Mouse (Mus musculus) intestine, postnatal 0 days (tissue): Measurements from ENCODE around the gene Nudc. TPM values are rescaled to one million over a fixed set of nuclear protein-coding genes. Genes with fewer than 3 reads are reported as not detected.

ENCODE experiments used
- ATAC-seq: fragments of 200-750 bp; cut with Nextera tagmentation; 2 replicates; pipeline ENCODE4 v1.8.0; 2017; ENCODE audit warnings: mild to moderate bottlenecking, moderate TSS enrichment, moderate library complexity
- H3K27ac ChIP-seq: fragments of 300-500 bp; sonication (generic); 2 replicates; pipeline ENCODE4 v1.5.1; 2014; ENCODE audit warnings: mild to moderate bottlenecking, low read depth, low read length, moderate library complexity
- H3K27me3 ChIP-seq: fragments of 300-500 bp; sonication (generic); replicated peaks from 2 replicates; pipeline ENCODE4 v1.6.1; 2014; ENCODE audit warnings: low read length, mixed read lengths; ENCODE audit not compliant: control insufficient read depth, insufficient read depth
- H3K36me3 ChIP-seq: fragments of 300-500 bp; sonication (generic); 2 replicates; pipeline ENCODE4 v1.6.1; 2014; ENCODE audit warnings: mild to moderate bottlenecking, moderate library complexity; ENCODE audit not compliant: control insufficient read depth, insufficient read depth
- H3K4me1 ChIP-seq: fragments of 300-500 bp; sonication (generic); replicated peaks from 2 replicates; pipeline ENCODE4 v1.6.1; 2014; ENCODE audit warnings: antibody characterized with exemption, low read length, mixed read lengths; ENCODE audit not compliant: control insufficient read depth, insufficient read depth
- H3K4me2 ChIP-seq: fragments of 300-500 bp; sonication (generic); replicated peaks from 2 replicates; pipeline ENCODE4 v1.6.1; 2014; ENCODE audit warnings: low read depth, mild to moderate bottlenecking, moderate library complexity
- H3K4me3 ChIP-seq: fragments of 300-500 bp; sonication (generic); 2 replicates; pipeline ENCODE4 v1.5.1; 2014; ENCODE audit warnings: low read depth, low read length
- H3K9ac ChIP-seq: fragments of 300-500 bp; sonication (generic); 2 replicates; pipeline ENCODE4 v1.6.1; 2014; ENCODE audit warnings: mild to moderate bottlenecking, low read depth, low read length
- H3K9me3 ChIP-seq: fragments of 300-500 bp; sonication (generic); 2 replicates; pipeline ENCODE4 v1.6.1; 2016; ENCODE audit warnings: mixed run types; ENCODE audit not compliant: control insufficient read depth
- CTCF ChIP-seq: sonication (generic); IDR thresholded peaks from 2 replicates; pipeline ENCODE4 v1.5.1; 2016; ENCODE audit warnings: low read depth, mild to moderate bottlenecking, control low read depth, antibody characterized with exemption, moderate library complexity
- WGBS: fragments of 180-500 bp; shearing (Covaris S2); extraction: QIAGEN DNeasy Blood & Tissue Kit; methylation state at CpG from one replicate; pipeline ENCODE4 v1.1.7; 2014; 5-methylcytosine and 5-hydroxymethylcytosine counted together
- polyA plus RNA-seq: library from polyadenylated mRNA; unstranded; fragments of >200 nt; fragmentation: Nextera tagmentation; extraction: Ambion mirVana; gene quantifications from 2 replicates; pipeline ENCODE4 v1.2.1, GENCODE M21; 2015

The Nudc gene
- polyA plus RNA-seq, 1 experiment from 2014 or later: 125 TPM

- no peak overlapping the region for H3K9ac ChIP-seq
- no peaks in the 10 kb centered on the region for H3K4me1 ChIP-seq
- no peak overlapping the region for H3K4me3 ChIP-seq
- TF ChIP-seq CTCF: no peak
- no peak for ATAC-seq
- H3K27ac ChIP-seq: no peak overlapping the region
- H3K27me3 ChIP-seq: peaks cover 27% of the 10 kb centered on the region
- no peak overlapping the region for H3K4me2 ChIP-seq
- 61% methylated on average over 9 of the region's 9 CpGs for WGBS
- H3K9me3 ChIP-seq: no peaks in the 10 kb centered on the region
- H3K36me3 ChIP-seq: no peaks in the 10 kb centered on the region
Measured at GRCm38 (mm10) chr4:133504755-133505485, 40.9 kb downstream of the Nudc start.

- TF ChIP-seq CTCF: no peak
- no peak overlapping the region for H3K4me2 ChIP-seq
- peaks cover 34% of the 10 kb centered on the region for H3K27me3 ChIP-seq
- no peak for ATAC-seq
- no peak overlapping the region for H3K4me3 ChIP-seq
- H3K4me1 ChIP-seq: no peaks in the 10 kb centered on the region
- no peaks in the 10 kb centered on the region for H3K36me3 ChIP-seq
- no peaks in the 10 kb centered on the region for H3K9me3 ChIP-seq
- no peak overlapping the region for H3K27ac ChIP-seq
- H3K9ac ChIP-seq: no peak overlapping the region
- 46% methylated on average over 5 of the region's 5 CpGs for WGBS
Measured at GRCm38 (mm10) chr4:133504300-133504699, 41.5 kb downstream of the Nudc start.

- Histone ChIP-seq H3K4me2 (no peak overlapping the region), H3K36me3 (no peaks in the 10 kb centered on the region), H3K9ac (no peak overlapping the region), H3K27ac (no peak overlapping the region), H3K4me1 (no peaks in the 10 kb centered on the region), H3K4me3 (no peak overlapping the region), H3K27me3 (peaks cover 61% of the 10 kb centered on the region), H3K9me3 (no peaks in the 10 kb centered on the region)
- TF ChIP-seq CTCF: no peak
- ATAC-seq: no peak
- WGBS: 52% methylated on average over 7 of the region's 7 CpGs
Measured at GRCm38 (mm10) chr4:133501514-133501913, 44.3 kb downstream of the Nudc start.

- H3K36me3 ChIP-seq: no peaks in the 10 kb centered on the region
- peak within 1 kb of the TSS; percentile 93 for H3K4me2 ChIP-seq
- H3K27me3 ChIP-seq: peaks cover 69% of the 10 kb centered on the region
- H3K9me3 ChIP-seq: no peaks in the 10 kb centered on the region
- H3K9ac ChIP-seq: peak within 1 kb of the TSS; percentile 27
- no peak within 1 kb of the TSS for H3K27ac ChIP-seq
- H3K4me1 ChIP-seq: 0 out of 2 replicates have a peak, but pooled peaks cover 3% of the 10 kb centered on the region
- WGBS: under 1% methylated on average over 42 of the region's 53 CpGs
- peak; percentile 50; the same call in 1 of the 2 replicates for ATAC-seq
- peak within 1 kb of the TSS; percentile 56 for H3K4me3 ChIP-seq
- no peak for TF ChIP-seq CTCF
Measured at GRCm38 (mm10) chr4:133498160-133498724, 47.6 kb downstream of the Nudc start, which contains the start of gene Trnp1. Gene Trnp1 (minus strand): TSS chr4:133498550.

- 0 out of 2 replicates have a peak, but pooled peaks cover 3% of the 10 kb centered on the region for H3K4me1 ChIP-seq
- peak overlapping the region; percentile 27 for H3K9ac ChIP-seq
- ATAC-seq: no peak
- no peak for TF ChIP-seq CTCF
- peak overlapping the region; percentile 56 for H3K4me3 ChIP-seq
- under 1% methylated on average over 59 of the region's 70 CpGs for WGBS
- no peaks in the 10 kb centered on the region for H3K36me3 ChIP-seq
- H3K27ac ChIP-seq: no peak overlapping the region
- H3K4me2 ChIP-seq: peak overlapping the region; percentile 93
- H3K27me3 ChIP-seq: peaks cover 65% of the 10 kb centered on the region
- H3K9me3 ChIP-seq: no peaks in the 10 kb centered on the region
Measured at GRCm38 (mm10) chr4:133497461-133498159, 48.2 kb downstream of the Nudc start.
